Mouse (Mus musculus): ENCODE measurements at regions not wholly inside any gene's neighbourhood (a gene's known extent, or its start where the extent isn't known, plus 50 kb on each side); places are given as distances from the start of the nearest gene placed in this dataset.

DNA sequence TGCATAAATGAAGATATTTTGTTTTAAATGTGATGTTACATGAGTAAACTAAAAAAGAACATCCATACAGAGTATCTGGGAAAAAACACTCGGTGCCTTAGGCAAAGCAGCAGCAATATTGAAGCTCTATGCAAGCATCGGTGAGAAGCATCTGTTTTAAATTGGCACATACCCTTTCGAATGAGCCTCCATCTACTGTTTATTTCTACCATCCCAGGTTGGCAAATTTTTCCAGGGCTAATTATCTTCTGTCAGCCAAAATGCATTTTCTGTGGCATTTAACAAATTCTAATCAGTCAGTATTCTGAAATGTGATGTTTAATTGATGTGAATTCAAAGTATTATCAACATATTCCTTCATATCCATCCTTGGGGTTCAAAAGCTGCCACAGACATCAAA lies 1463.8 kb downstream of the Fstl5 start:
- DNase-seq, result no peak

GRCm38 (mm10) chr3:77577267-77577666 lies 1503.2 kb downstream of the Fstl5 start:
- DNase-seq, result no peak

DNA sequence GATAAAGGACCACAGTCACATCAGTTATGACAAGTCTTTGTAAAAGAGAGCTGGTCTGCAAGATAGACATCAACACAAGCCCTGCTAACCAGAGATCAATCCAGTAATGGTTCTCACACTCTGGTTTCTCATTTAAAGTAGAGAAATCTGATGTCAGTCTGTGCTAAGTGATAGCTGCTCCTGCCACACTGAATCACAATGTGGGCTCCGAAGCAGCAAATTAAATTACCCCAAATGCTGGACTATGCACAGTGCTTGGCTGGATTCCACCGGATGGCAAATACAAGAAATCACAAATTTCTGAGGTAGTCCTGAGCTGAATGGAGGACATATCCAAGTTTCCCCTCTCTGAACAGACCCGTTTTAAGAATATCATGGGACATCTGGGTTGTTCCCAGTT lies 1513.1 kb downstream of the Fstl5 start:
- peak; percentile 6 to 11 for DNase-seq
